Comparison of ENCODE assay signal across 37 mouse cellular contexts in genomic region chr15:99079804-99080203, GRCm38 (mm10). TPM values are rescaled to one million over a fixed set of nuclear protein-coding genes. Genes with fewer than 3 reads are reported as not detected.
A peak's percentile ranks its signal among the peaks of the same experiment; 100 is the strongest.
DNase-seq lines count a peak whose midpoint lies in the region; ATAC-seq and TF ChIP-seq lines count a peak whose summit lies in the region.
"Had no signal": no experiment of that assay in that cellular context is flagged by ENCODE, and none has a peak within 500 bp of the region (broad histone marks: within the 10 kb centered on the region; RNA-seq: fewer than 3 reads in every experiment).

No protein-coding gene starts in this region.

- H3K27ac ChIP-seq in hindbrain, postnatal 0 days: no peak overlapping the region
- no peak overlapping the region for H3K27ac ChIP-seq in hindbrain, embryonic 13.5 days
- no peak overlapping the region for H3K27ac ChIP-seq in lung, postnatal 0 days (ENCODE audit: low read length)
- H3K27ac ChIP-seq in intestine, postnatal 0 days (ENCODE audit: low read depth, low read length): no peak overlapping the region
- H3K27ac ChIP-seq: embryonic facial prominence, embryonic 12.5 days; forebrain, embryonic 10.5 days; heart, adult 2 months; hindbrain, embryonic 10.5 days; intestine, embryonic 15.5 days; liver, embryonic 12.5 days; midbrain, embryonic 10.5 days; neural tube, embryonic 12.5 days had no signal

- WGBS in hindbrain, postnatal 0 days: 84% methylated on average over 3 of the region's 3 CpGs
- 87% methylated on average over 3 of the region's 3 CpGs for WGBS in hindbrain, embryonic 13.5 days
- WGBS in lung, postnatal 0 days: 79% methylated on average over 3 of the region's 3 CpGs
- WGBS in intestine, postnatal 0 days: 79% methylated on average over 3 of the region's 3 CpGs

- H3K36me3 ChIP-seq in hindbrain, postnatal 0 days (ENCODE audit: insufficient read depth, low read length): no peaks in the 10 kb centered on the region
- H3K36me3 ChIP-seq in hindbrain, embryonic 13.5 days: no peaks in the 10 kb centered on the region; the same call in 1 of the 2 replicates
- no peaks in the 10 kb centered on the region for H3K36me3 ChIP-seq in lung, postnatal 0 days (ENCODE audit: insufficient read depth, low read length)
- peaks cover 28% of the 10 kb centered on the region; the same call in 1 of the 2 replicates for H3K36me3 ChIP-seq in intestine, postnatal 0 days (ENCODE audit: control insufficient read depth, insufficient read depth)

- no peak for ATAC-seq in hindbrain, postnatal 0 days
- ATAC-seq in hindbrain, embryonic 13.5 days (ENCODE audit: low FRiP score): no peak
- ATAC-seq in lung, postnatal 0 days: no peak
- no peak for ATAC-seq in intestine, postnatal 0 days
- ATAC-seq: forebrain, embryonic 16.5 days; hindbrain, embryonic 16.5 days; intestine, embryonic 15.5 days; liver, embryonic 12.5 days; liver, postnatal 0 days; midbrain, embryonic 16.5 days had no signal

- peaks cover 8% of the 10 kb centered on the region for H3K4me1 ChIP-seq in hindbrain, postnatal 0 days (ENCODE audit: insufficient read depth, low read length)
- peaks cover 14% of the 10 kb centered on the region for H3K4me1 ChIP-seq in hindbrain, embryonic 13.5 days (replicated peaks)
- peaks cover 5% of the 10 kb centered on the region; the same call in 1 of the 2 replicates for H3K4me1 ChIP-seq in lung, postnatal 0 days (ENCODE audit: insufficient read depth, low read depth, low read length)
- no peaks in the 10 kb centered on the region; the same call in 1 of the 2 replicates for H3K4me1 ChIP-seq in intestine, postnatal 0 days (replicated peaks; ENCODE audit: control insufficient read depth, insufficient read depth, low read length)

- H3K4me2 ChIP-seq in hindbrain, postnatal 0 days (ENCODE audit: low read depth, low read length): no peak overlapping the region
- H3K4me2 ChIP-seq in hindbrain, embryonic 13.5 days: no peak overlapping the region
- no peak overlapping the region for H3K4me2 ChIP-seq in lung, postnatal 0 days (replicated peaks; ENCODE audit: low read depth, low read length)
- no peak overlapping the region for H3K4me2 ChIP-seq in intestine, postnatal 0 days (replicated peaks; ENCODE audit: low read depth)
- H3K4me2 ChIP-seq: embryonic facial prominence, embryonic 12.5 days; intestine, embryonic 15.5 days; liver, embryonic 12.5 days; neural tube, embryonic 12.5 days had no signal

- TF ChIP-seq CTCF in hindbrain, postnatal 0 days (IDR thresholded peaks at IDR 0.05; ENCODE audit: low read depth): peak; percentile 11; the same call in 1 of the 2 replicates
- TF ChIP-seq CTCF in lung, postnatal 0 days (IDR thresholded peaks at IDR 0.05): peak; percentile 3; the same call in 1 of the 2 replicates
- TF ChIP-seq CTCF in intestine, postnatal 0 days (IDR thresholded peaks at IDR 0.05; ENCODE audit: low read depth): no peak

- H3K4me3 ChIP-seq in hindbrain, postnatal 0 days (ENCODE audit: low read length): no peak overlapping the region
- no peak overlapping the region for H3K4me3 ChIP-seq in hindbrain, embryonic 13.5 days
- H3K4me3 ChIP-seq in lung, postnatal 0 days (ENCODE audit: low read depth, low read length): no peak overlapping the region
- H3K4me3 ChIP-seq in intestine, postnatal 0 days (ENCODE audit: low read depth, low read length): no peak overlapping the region
- H3K4me3 ChIP-seq: embryonic facial prominence, embryonic 12.5 days; forebrain, embryonic 10.5 days; heart, adult 2 months; hindbrain, embryonic 10.5 days; intestine, embryonic 15.5 days; liver, embryonic 12.5 days; midbrain, embryonic 10.5 days; myocyte; neural tube, embryonic 12.5 days had no signal

- no peaks in the 10 kb centered on the region for H3K9me3 ChIP-seq in hindbrain, postnatal 0 days (ENCODE audit: low read length)
- no peaks in the 10 kb centered on the region for H3K9me3 ChIP-seq in hindbrain, embryonic 13.5 days
- H3K9me3 ChIP-seq in lung, postnatal 0 days (ENCODE audit: low read length): no peaks in the 10 kb centered on the region
- H3K9me3 ChIP-seq in intestine, postnatal 0 days (ENCODE audit: control insufficient read depth): no peaks in the 10 kb centered on the region
- H3K9me3 ChIP-seq: embryonic facial prominence, embryonic 12.5 days; forebrain, embryonic 10.5 days; hindbrain, embryonic 10.5 days; intestine, embryonic 15.5 days; liver, embryonic 12.5 days; midbrain, embryonic 10.5 days; neural tube, embryonic 12.5 days had no signal

- no peak for TF ChIP-seq EP300 in lung, postnatal 0 days (IDR thresholded peaks at IDR 0.05)

- no peaks in the 10 kb centered on the region for H3K27me3 ChIP-seq in hindbrain, postnatal 0 days (ENCODE audit: insufficient read depth, low read length)
- peaks cover 18% of the 10 kb centered on the region for H3K27me3 ChIP-seq in hindbrain, embryonic 13.5 days
- no peaks in the 10 kb centered on the region for H3K27me3 ChIP-seq in lung, postnatal 0 days (replicated peaks; ENCODE audit: insufficient read depth, low read length)
- no peaks in the 10 kb centered on the region for H3K27me3 ChIP-seq in intestine, postnatal 0 days (replicated peaks; ENCODE audit: control insufficient read depth, insufficient read depth, low read length)

- DNase-seq in hindbrain, postnatal 0 days (ENCODE audit: low spot score): no peak
- DNase-seq in lung, postnatal 0 days (ENCODE audit: low spot score): no peak
- no peak for DNase-seq in lung, adult 18-20 months
- peak; percentile 60 for DNase-seq in MN1 (ENCODE audit: low spot score)
- DNase-seq in yolk sac, embryonic 10.5 days (ENCODE audit: low spot score): no peak
- DNase-seq: adrenal gland, postnatal 36 days; B cell, adult 2 months; cerebellum, adult 18-20 months; cerebellum, postnatal 14 days; heart, adult 2 months; heart, postnatal 14 days; kidney, adult 8-10 months; kidney, postnatal 14 days; left cerebral cortex, postnatal 4 days; liver, postnatal 0 days; lung, postnatal 14 days; right cerebral cortex, postnatal 4 days; thymus, postnatal 4 days had no signal

- no peak overlapping the region for H3K9ac ChIP-seq in hindbrain, postnatal 0 days (replicated peaks; ENCODE audit: low read length)
- H3K9ac ChIP-seq in hindbrain, embryonic 13.5 days: no peak overlapping the region
- no peak overlapping the region for H3K9ac ChIP-seq in lung, postnatal 0 days (replicated peaks; ENCODE audit: low read depth)
- H3K9ac ChIP-seq in intestine, postnatal 0 days (ENCODE audit: low read depth, low read length): no peak overlapping the region
- H3K9ac ChIP-seq: embryonic facial prominence, embryonic 12.5 days; intestine, embryonic 15.5 days; liver, embryonic 12.5 days; liver, postnatal 0 days; neural tube, embryonic 12.5 days had no signal

RNA-seq across cellular contexts. Expression of gene Troap, which starts 5.4 kb away (rescaled TPM):
- 4.3 and 10.5 TPM in 2 replicates for total RNA-seq in hindbrain, postnatal 0 days (2014; rRNA removed)
- polyA plus RNA-seq in hindbrain, postnatal 0 days (2015; fragmentation: Nextera tagmentation; extraction: Ambion mirVana): 4.5 and 6.4 TPM in 2 replicates
- polyA plus RNA-seq in hindbrain, embryonic 13.5 days (2015; fragmentation: Nextera tagmentation; extraction: Ambion mirVana): 8.4 and 10.0 TPM in 2 replicates
- 0.95 and 0.99 TPM in 2 replicates for polyA plus RNA-seq in lung, postnatal 0 days (2015; fragmentation: Nextera tagmentation; extraction: Ambion mirVana)
- polyA plus RNA-seq in intestine, postnatal 0 days (2015; fragmentation: Nextera tagmentation; extraction: Ambion mirVana): 4.8 TPM in 2 replicates
- total RNA-seq: adrenal gland, adult 18-20 months; gastrocnemius, adult 8-10 months had no signal

RNA-seq across cellular contexts. Expression of gene C1ql4, which starts 7.8 kb away (rescaled TPM):
- total RNA-seq in hindbrain, postnatal 0 days (2014; rRNA removed): 8.6 and 11.9 TPM in 2 replicates
- 4.3 and 5.7 TPM in 2 replicates for polyA plus RNA-seq in hindbrain, postnatal 0 days (2015; fragmentation: Nextera tagmentation; extraction: Ambion mirVana)
- 5.6 and 11.8 TPM in 2 replicates for polyA plus RNA-seq in hindbrain, embryonic 13.5 days (2015; fragmentation: Nextera tagmentation; extraction: Ambion mirVana)
- not detected in 2 replicates for polyA plus RNA-seq in lung, postnatal 0 days (2015; fragmentation: Nextera tagmentation; extraction: Ambion mirVana)
- polyA plus RNA-seq in intestine, postnatal 0 days (2015; fragmentation: Nextera tagmentation; extraction: Ambion mirVana): 0.10 and 0.17 TPM in 2 replicates
- total RNA-seq: adrenal gland, adult 18-20 months; adrenal gland, postnatal 36 days; gastrocnemius, adult 8-10 months; gastrocnemius, postnatal 4 days; heart, adult 2 months; heart, postnatal 14 days; left cerebral cortex, adult 8-10 months; left cerebral cortex, postnatal 4 days; megakaryocyte progenitor cell, adult 5-6 weeks had no signal
- polyA plus RNA-seq: forebrain, embryonic 16.5 days; heart, adult 2 months; limb, embryonic 14.5 days had no signal

RNA-seq across cellular contexts. Expression of gene Dnajc22, which starts 13.2 kb away (rescaled TPM):
- total RNA-seq in hindbrain, postnatal 0 days (2014; rRNA removed): 0.68 and 0.99 TPM in 2 replicates
- 0.45 and 0.48 TPM in 2 replicates for polyA plus RNA-seq in hindbrain, postnatal 0 days (2015; fragmentation: Nextera tagmentation; extraction: Ambion mirVana)
- 1.3 and 1.6 TPM in 2 replicates for polyA plus RNA-seq in hindbrain, embryonic 13.5 days (2015; fragmentation: Nextera tagmentation; extraction: Ambion mirVana)
- polyA plus RNA-seq in lung, postnatal 0 days (2015; fragmentation: Nextera tagmentation; extraction: Ambion mirVana): 0.50 and 0.96 TPM in 2 replicates
- polyA plus RNA-seq in intestine, postnatal 0 days (2015; fragmentation: Nextera tagmentation; extraction: Ambion mirVana): 52.9 and 55.7 TPM in 2 replicates
- total RNA-seq: gastrocnemius, postnatal 4 days; megakaryocyte progenitor cell, adult 5-6 weeks had no signal

RNA-seq across cellular contexts. Expression of gene Prph, which starts 24.8 kb away (rescaled TPM):
- 62.6 and 70.9 TPM in 2 replicates for total RNA-seq in hindbrain, postnatal 0 days (2014; rRNA removed)
- polyA plus RNA-seq in hindbrain, postnatal 0 days (2015; fragmentation: Nextera tagmentation; extraction: Ambion mirVana): 50.0 and 53.5 TPM in 2 replicates
- 62.4 and 78.7 TPM in 2 replicates for polyA plus RNA-seq in hindbrain, embryonic 13.5 days (2015; fragmentation: Nextera tagmentation; extraction: Ambion mirVana)
- polyA plus RNA-seq in lung, postnatal 0 days (2015; fragmentation: Nextera tagmentation; extraction: Ambion mirVana): 0.32 and 0.42 TPM in 2 replicates
- 29.8 and 32.7 TPM in 2 replicates for polyA plus RNA-seq in intestine, postnatal 0 days (2015; fragmentation: Nextera tagmentation; extraction: Ambion mirVana)

RNA-seq across cellular contexts. Expression of gene Spats2, which starts 45.9 kb away (rescaled TPM):
- 23.6 and 25.8 TPM in 2 replicates for total RNA-seq in hindbrain, postnatal 0 days (2014; rRNA removed)
- polyA plus RNA-seq in hindbrain, postnatal 0 days (2015; fragmentation: Nextera tagmentation; extraction: Ambion mirVana): 23.4 and 23.6 TPM in 2 replicates
- 42.1 and 45.0 TPM in 2 replicates for polyA plus RNA-seq in hindbrain, embryonic 13.5 days (2015; fragmentation: Nextera tagmentation; extraction: Ambion mirVana)
- polyA plus RNA-seq in lung, postnatal 0 days (2015; fragmentation: Nextera tagmentation; extraction: Ambion mirVana): 13.7 and 16.3 TPM in 2 replicates
- 14.3 and 16.0 TPM in 2 replicates for polyA plus RNA-seq in intestine, postnatal 0 days (2015; fragmentation: Nextera tagmentation; extraction: Ambion mirVana)

Comparison
In these comparisons a context has a peak if more than half of its experiments do, and no peak if none do; other contexts are left out.
1. RNA of gene Dnajc22, which starts 13.2 kb away (polyA plus RNA-seq): 52.9 to 55.7 TPM in intestine, postnatal 0 days; 1.3 to 1.6 TPM in hindbrain, embryonic 13.5 days, 0.50 to 0.96 TPM in lung, postnatal 0 days and 0.45 to 0.48 TPM in hindbrain, postnatal 0 days; every median in the first group is over 10 times any median in the second.